Comparison of ENCODE assay signal across 10 mouse cellular contexts in the genomic region with DNA sequence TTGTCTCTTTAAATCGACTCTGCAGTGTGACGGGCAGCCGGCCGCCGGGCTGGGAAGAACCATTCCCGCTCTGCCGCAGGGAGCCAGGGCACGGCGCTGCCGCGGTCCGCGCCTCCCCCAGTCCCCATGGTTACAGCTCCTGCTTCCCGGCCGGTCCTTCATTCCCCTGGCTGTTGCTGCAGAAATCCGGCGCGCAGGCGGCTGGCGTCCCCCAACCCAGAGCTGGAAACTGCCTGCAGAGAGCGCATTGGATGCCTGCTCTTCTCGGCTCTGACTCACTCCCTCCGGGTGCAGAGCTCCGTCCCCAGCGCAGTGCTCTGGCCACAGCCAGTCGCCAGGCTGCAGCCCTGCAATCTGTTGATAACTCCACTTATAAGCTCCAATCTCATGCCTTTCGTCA. TPM values are rescaled to one million over a fixed set of nuclear protein-coding genes. Genes with fewer than 3 reads are reported as not detected.
DNase-seq lines count a peak whose midpoint lies in the region; ATAC-seq and TF ChIP-seq lines count a peak whose summit lies in the region.
"Had no signal": no experiment of that assay in that cellular context is flagged by ENCODE, and none has a peak within 500 bp of the region (broad histone marks: within the 10 kb centered on the region; RNA-seq: fewer than 3 reads in every experiment).

A gene (plus strand): TSS at position 139 of the 400 bp plus-strand sequence.

- peak; percentile 79 for DNase-seq in lung, embryonic 14.5 days
- DNase-seq in lung, adult 2 months, result no peak
- DNase-seq in embryonic facial prominence, embryonic 14.5 days (ENCODE audit: low spot score), result peak; percentile 86
- DNase-seq in heart, adult 8-10 months (ENCODE audit: low spot score), result peak; percentile 32
- DNase-seq in kidney, postnatal 14 days, result peak; percentile 61
- peak; percentile 92 for DNase-seq in retina, postnatal 1 day
- no peak for DNase-seq in thymus, adult 18-20 months

- H3K9me3 ChIP-seq in lung, embryonic 14.5 days (ENCODE audit: low read depth, low read length), result no peaks in the 10 kb centered on the region
- no peaks in the 10 kb centered on the region for H3K9me3 ChIP-seq in embryonic facial prominence, embryonic 14.5 days (ENCODE audit: control insufficient read depth, low read length)
- no peaks in the 10 kb centered on the region for H3K9me3 ChIP-seq in liver, embryonic 12.5 days (replicated peaks)

- TF ChIP-seq POLR2A in lung, adult 2 months (IDR thresholded peaks at IDR 0.05; ENCODE audit: borderline replicate concordance, extremely low read depth, low read depth, low read length), result no peak

- TF ChIP-seq CTCF in lung, embryonic 14.5 days (IDR thresholded peaks at IDR 0.05; ENCODE audit: low read depth), result no peak
- no peak for TF ChIP-seq CTCF in lung, adult 2 months (IDR thresholded peaks at IDR 0.05; ENCODE audit: insufficient read depth, low read length)

- no peaks in the 10 kb centered on the region for H3K36me3 ChIP-seq in lung, embryonic 14.5 days (ENCODE audit: insufficient read depth)
- H3K36me3 ChIP-seq in embryonic facial prominence, embryonic 14.5 days (ENCODE audit: control insufficient read depth, insufficient read depth, low read length), result no peaks in the 10 kb centered on the region
- no peaks in the 10 kb centered on the region for H3K36me3 ChIP-seq in liver, embryonic 12.5 days

- peak within 1 kb of the TSS; percentile 46 for H3K4me2 ChIP-seq in lung, embryonic 14.5 days
- H3K4me2 ChIP-seq in embryonic facial prominence, embryonic 14.5 days (ENCODE audit: low read depth, low read length), result peak within 1 kb of the TSS; percentile 54
- peak within 1 kb of the TSS; percentile 18; the same call in 1 of the 2 replicates for H3K4me2 ChIP-seq in liver, embryonic 12.5 days

- no peak within 1 kb of the TSS for H3K27ac ChIP-seq in lung, embryonic 14.5 days (ENCODE audit: low read depth)
- no peak within 1 kb of the TSS for H3K27ac ChIP-seq in embryonic facial prominence, embryonic 14.5 days (replicated peaks; ENCODE audit: low read depth, low read length)
- no peak within 1 kb of the TSS for H3K27ac ChIP-seq in liver, embryonic 12.5 days
- H3K27ac ChIP-seq: macrophage had no signal

- no peak within 1 kb of the TSS for H3K9ac ChIP-seq in lung, embryonic 14.5 days
- H3K9ac ChIP-seq in embryonic facial prominence, embryonic 14.5 days (ENCODE audit: low read depth, low read length), result 0 out of 2 replicates have a peak within 1 kb of the TSS, but pooled peaks have one; percentile 5
- H3K9ac ChIP-seq in liver, embryonic 12.5 days, result no peak within 1 kb of the TSS

- H3K4me1 ChIP-seq in lung, embryonic 14.5 days (ENCODE audit: insufficient read depth), result no peaks in the 10 kb centered on the region; the same call in 1 of the 2 replicates
- no peaks in the 10 kb centered on the region for H3K4me1 ChIP-seq in lung, adult 2 months (ENCODE audit: control insufficient read depth, insufficient read depth, low read length)
- no peaks in the 10 kb centered on the region for H3K4me1 ChIP-seq in embryonic facial prominence, embryonic 14.5 days (ENCODE audit: control insufficient read depth, insufficient read depth, low read length)
- H3K4me1 ChIP-seq in liver, embryonic 12.5 days, result no peaks in the 10 kb centered on the region

- H3K27me3 ChIP-seq in lung, embryonic 14.5 days (ENCODE audit: insufficient read depth, low read length), result peaks cover 28% of the 10 kb centered on the region; the same call in 1 of the 2 replicates
- peaks cover 31% of the 10 kb centered on the region for H3K27me3 ChIP-seq in embryonic facial prominence, embryonic 14.5 days (replicated peaks; ENCODE audit: control insufficient read depth, insufficient read depth, low read length)
- H3K27me3 ChIP-seq in liver, embryonic 12.5 days (replicated peaks), result peaks cover 35% of the 10 kb centered on the region

- WGBS in lung, embryonic 14.5 days, result under 1% methylated on average over 27 of the region's 27 CpGs
- WGBS in lung, adult 2 months, result 1% methylated on average over 27 of the region's 27 CpGs
- 1% methylated on average over 24 of the region's 27 CpGs for WGBS in embryonic facial prominence, embryonic 14.5 days
- WGBS in liver, embryonic 12.5 days (ENCODE audit: insufficient replicate concordance), result 3% methylated on average over 27 of the region's 27 CpGs

- peak; percentile 95 for ATAC-seq in lung, embryonic 14.5 days (ENCODE audit: insufficient read depth)
- peak; percentile 93 for ATAC-seq in embryonic facial prominence, embryonic 14.5 days (ENCODE audit: low read depth)
- no peak for ATAC-seq in liver, embryonic 12.5 days

- H3K4me3 ChIP-seq in lung, embryonic 14.5 days (ENCODE audit: low read depth, low read length), result no peak within 1 kb of the TSS
- H3K4me3 ChIP-seq in lung, adult 2 months (replicated peaks; ENCODE audit: extremely low read depth, low read depth, low read length), result no peak within 1 kb of the TSS
- peak within 1 kb of the TSS; percentile 21 for H3K4me3 ChIP-seq in embryonic facial prominence, embryonic 14.5 days (ENCODE audit: low read depth, low read length)
- H3K4me3 ChIP-seq in liver, embryonic 12.5 days, result no peak within 1 kb of the TSS

RNA-seq across cellular contexts. Expression of the gene that starts here (rescaled TPM):
- not detected in 2 replicates for polyA plus RNA-seq in lung, embryonic 14.5 days (2014; fragmentation: Nextera tagmentation; extraction: Ambion mirVana)
- polyA plus RNA-seq in lung, adult 2 months (2012; rRNA removed), result 0.09 and 0.12 TPM in 2 replicates
- polyA plus RNA-seq in embryonic facial prominence, embryonic 14.5 days (2014; fragmentation: Nextera tagmentation; extraction: Ambion mirVana), result 0.81 and 0.93 TPM in 2 replicates
- total RNA-seq in heart, adult 8-10 months (2022), result under 1 TPM in 2 of 4 experiments, not detected in 2; 0.06 to 0.09 TPM
- 0.20 and 0.28 TPM in 2 replicates for polyA plus RNA-seq in liver, embryonic 12.5 days (2016; fragmentation: Nextera tagmentation; extraction: Ambion mirVana)
- total RNA-seq: CH12.LX had no signal
- polyA plus RNA-seq: macrophage had no signal

Comparison
In these comparisons a context has a peak if more than half of its experiments do, and no peak if none do; other contexts are left out.
1. Peak in DNase-seq, ATAC-seq and H3K4me2 ChIP-seq in lung, embryonic 14.5 days; RNA of the gene not detected or under 1 TPM.
2. Peak in DNase-seq, ATAC-seq, H3K4me3 ChIP-seq, H3K9ac ChIP-seq and H3K4me2 ChIP-seq in embryonic facial prominence, embryonic 14.5 days; RNA of the gene not detected or under 1 TPM.
3. Peak in DNase-seq in heart, adult 8-10 months; RNA of the gene not detected or under 1 TPM.
4. DNase-seq: peak in kidney, postnatal 14 days (single experiment) and retina, postnatal 1 day (single experiment); none in lung, adult 2 months (single experiment) and thymus, adult 18-20 months (0 of 2).
5. Peak in every context shown above with its lines, with median percentiles within 50 percentile points of each other: H3K4me2 ChIP-seq.